Mouse (Mus musculus) spleen, postnatal 4 days (tissue): ENCODE measurements around the gene Notum.

ENCODE experiments used
- DNase-seq, 2 experiments: peaks; one replicate each; pipeline ENCODE4 v3.0.0; 2022; ENCODE audit warnings: low spot score in 2 of 2

Gene Notum

DNA sequence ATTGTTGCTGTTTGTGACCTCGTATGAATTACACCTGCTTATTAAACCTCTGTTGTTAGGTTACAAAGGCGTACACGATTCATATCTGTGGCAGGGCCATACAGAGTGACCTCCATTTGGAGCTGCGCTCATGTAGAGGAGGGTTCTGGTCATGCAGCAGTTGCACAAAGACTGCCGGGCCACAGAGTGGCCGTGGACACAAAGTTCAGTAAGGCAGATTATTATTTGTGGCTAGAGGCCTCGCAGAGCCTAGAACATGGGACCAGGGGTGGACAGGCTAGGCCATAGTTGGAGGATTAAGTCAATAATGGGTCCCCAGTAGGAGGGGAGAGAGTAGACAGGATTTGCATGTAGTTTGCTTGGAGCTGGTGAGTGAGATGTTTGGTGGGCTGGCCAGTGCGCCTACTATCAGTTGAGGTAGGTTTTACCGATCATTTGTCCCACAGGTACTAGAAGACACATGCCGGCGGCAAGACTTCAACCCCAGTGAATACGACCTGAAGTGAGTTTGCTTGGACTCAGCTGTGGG is 12.7 kb upstream of the Notum start:
- DNase-seq: no peak

DNA sequence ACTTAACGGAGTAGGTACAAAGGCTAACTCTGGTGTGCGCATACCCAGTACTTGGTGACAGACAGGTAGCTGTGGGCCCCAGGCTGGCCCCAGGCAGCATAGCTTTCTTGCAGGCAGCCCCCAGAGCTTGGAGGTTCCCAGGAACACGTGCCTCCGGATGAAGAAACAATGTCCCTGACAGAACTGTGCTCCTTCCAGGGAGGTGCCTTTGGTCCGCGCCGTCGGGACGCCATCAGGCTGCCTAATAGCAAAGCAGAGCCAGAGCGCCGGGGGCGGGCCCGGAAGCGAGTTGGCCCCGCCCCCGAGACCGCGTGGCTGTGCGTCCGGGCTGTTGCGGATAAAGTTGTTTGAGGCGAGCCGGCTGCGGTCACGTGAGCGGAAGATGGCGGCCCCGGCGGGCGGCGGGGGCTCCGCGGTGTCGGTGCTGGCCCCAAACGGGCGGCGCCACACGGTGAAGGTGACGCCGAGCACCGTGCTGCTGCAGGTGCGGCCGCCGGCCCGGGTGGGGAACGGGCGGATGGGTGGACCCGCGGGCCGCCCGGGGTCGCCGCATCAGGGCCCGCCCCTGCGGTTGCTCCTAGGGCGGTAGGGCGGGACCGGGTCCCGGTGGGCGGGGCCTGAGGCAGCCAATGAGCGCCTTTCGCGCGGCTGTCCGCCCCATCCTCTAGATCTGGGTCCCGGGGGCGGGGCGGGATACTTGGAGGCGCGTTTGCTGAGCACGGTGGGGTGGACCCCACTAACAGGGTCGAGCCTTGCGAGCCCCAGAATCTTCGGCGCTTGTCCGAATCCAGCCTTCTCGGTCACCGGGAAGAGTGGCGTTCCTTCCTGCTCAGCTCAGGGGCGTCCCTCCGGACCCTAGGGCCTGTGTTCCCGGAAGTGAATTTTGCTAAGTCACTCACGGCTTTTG is 12.0 kb upstream of the Notum start, which contains the start of gene Aspscr1:
Gene Aspscr1, plus strand, starts transcription at position 287 of the 907 bp plus-strand sequence.
- peak; percentile 97 to 98 for DNase-seq

DNA sequence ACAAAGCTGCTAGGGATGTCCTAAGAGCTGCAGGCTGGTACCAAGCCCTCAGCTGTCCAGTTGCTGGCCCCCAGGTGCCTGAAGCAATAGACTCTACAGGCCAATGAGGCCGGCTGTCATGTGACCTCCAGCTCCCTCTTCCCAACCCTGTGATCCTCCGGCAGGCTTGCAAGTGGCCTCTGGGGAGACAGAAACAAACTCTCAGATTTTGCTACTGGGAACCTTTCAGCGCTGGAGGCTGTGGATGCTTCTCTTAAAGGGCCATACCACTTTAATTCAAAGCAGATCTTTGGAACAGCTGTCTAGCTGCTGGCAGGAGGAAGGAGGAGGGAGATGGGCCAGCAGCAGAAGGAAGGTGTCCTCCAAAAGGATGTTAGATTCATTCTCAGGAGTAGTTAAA is 5.6 kb upstream of the Notum start:
- no peak for DNase-seq

DNA sequence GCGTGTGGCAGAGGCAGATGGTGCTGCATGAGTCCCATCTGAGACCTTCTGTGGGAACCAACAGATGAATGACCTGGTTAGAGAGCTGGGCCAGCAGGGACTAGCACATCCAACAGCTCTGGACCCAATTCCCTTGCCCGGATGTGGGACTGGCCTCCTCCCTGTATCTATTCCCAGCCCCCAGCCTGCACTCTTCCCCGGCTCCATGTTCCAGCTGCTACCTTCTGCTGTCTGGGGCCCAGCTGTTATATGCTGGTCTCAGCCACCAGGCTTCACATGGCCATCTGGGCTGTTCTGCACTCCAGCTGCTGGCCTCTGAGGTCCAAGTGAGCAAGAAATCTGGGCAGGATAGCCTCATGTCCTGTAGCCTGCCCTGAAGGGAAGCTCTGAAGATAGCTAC is 4.4 kb upstream of the Notum start:
- DNase-seq: no peak

DNA sequence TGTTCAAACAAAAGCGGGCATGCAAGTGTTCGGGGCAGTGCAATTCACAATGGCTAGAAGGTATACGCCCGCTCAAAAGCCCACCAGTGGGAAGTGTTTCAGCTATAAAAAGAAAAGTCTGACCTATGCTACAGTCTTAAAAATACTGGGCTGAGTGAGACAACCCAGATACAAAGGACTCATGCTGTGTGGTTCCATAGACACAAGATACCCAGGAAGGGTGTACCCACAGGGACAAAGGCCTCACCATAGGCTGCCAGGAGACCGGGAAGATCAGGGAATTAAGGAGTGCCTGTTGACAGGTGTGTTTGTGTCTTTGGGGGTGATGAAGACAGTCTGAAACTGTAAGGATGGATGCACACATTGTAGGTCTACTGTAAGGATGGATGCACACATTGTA is 2.7 kb upstream of the Notum start:
- no peak for DNase-seq

DNA sequence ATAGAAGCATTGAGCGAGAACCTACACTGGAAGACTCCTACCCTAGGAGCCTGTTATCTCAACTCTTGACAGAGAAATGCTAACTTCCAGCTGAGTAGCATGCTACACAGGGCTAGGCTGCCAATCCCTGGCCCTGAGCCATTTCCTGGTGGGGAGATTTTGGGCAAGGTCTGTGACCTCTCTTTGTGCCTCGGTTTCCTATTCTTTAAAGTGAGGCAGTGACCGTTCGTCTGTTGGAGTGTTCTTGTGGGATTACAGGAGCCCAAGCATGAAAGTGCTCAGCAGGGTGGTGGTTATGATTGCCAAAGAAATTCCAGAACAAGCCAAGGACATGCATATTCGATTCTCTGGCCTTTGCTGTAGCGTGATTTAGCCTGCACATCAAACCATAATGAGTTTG is 1.8 kb upstream of the Notum start:
- no peak for DNase-seq

DNA sequence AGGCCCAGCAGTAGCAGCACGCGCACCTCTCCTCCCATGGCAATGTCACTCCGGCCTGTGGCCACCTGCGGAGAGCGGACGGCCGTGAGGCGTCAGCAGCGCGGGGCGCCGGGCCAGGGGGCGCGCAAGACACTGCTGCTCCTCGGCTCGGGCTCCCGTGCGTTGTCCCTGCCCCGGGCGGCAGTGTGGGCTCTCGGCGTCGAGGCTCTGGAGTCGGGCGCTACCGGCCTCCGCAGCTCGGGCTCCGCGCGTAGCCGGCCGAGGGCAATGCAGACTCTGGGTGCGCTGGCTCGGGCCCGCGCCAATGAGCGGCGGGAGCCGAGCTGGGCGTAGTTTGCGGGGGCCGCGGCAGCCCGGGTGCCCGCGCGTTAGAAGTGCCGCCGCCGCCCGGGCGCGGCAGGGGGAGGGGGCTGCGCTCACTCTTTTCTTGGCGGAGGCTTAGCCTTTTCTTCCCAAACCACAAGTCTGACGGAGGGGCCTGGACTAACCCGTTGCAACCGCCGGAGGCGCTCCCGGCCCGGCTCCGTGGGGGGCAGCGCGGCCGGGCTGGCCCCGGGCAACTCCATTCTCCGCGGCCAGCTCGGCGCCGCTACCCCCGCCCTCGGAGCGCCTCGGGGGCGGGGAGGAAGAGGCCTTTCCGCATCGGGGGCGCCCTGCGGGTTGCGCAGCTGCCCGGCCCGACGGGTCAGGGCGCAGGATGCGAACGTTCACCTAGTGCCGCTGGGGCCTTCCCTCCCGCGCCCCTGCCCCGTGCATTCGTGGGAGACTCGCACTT is 487 bp downstream of the Notum start:
- no peak for DNase-seq

DNA sequence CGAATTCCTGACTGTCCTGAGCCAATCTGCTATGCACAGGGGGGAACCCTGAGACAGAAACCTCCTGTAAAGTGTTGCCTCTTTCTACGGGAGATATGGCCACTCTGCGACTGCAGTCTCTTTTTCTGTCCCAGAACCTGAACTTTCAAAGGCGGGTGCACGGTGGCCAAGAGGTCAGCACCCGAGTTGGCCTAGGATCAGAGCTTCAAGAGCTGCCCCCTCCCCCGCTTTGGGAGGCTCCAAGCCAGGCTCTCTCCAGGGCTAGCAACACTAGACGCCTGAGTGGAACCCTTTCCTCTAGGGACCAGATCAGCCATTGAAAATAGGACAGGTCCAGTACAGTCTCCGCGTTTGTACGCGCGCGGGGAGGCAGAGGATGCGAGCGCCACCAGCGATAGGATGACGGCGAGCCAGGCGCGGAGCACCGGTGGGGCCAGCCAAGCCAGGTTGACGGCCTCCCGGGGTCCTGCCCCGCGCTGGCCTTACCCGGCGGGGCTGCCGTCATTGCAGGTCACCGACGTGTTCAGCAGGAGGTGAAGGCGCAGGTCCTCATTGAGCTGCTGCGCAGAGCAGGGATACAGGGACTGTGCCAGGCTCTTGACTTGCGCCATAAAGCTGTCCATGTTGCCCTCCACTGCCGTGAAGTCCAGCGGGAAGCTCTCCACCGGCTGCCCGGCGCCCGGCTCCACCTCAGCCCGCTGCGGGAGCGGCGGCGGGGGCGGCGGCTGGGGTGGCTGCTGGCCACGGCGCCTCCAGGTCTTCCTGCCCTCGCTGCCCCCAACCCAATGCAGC is 1.3 kb downstream of the Notum start:
- DNase-seq: no peak

DNA sequence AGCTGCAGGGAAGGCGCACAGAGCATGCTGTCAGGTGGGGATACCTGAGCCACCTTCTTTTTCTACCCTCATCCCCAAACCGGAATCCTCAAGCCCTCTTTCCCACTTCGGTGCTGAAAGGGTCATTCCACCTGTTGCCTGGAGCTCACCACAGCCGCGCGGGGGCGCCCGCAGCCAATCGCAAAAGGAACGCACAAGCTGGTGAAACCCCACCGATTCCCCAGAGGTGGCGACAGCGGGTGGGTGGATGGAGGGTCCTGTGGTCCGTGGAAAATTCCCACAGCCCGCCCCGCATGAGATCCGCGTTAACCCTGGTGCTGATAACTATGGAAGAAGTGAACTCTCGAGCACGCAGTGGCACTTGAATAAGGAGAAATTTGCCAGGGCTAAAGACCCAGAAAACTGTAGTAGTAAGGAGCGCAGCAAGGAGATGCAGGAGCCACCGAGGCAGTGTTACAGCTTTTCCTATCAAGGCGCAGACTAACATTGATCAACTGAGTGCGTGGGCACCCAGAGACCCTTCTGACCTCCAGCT is 2.0 kb downstream of the Notum start:
- DNase-seq: peak; percentile 74 to 91

DNA sequence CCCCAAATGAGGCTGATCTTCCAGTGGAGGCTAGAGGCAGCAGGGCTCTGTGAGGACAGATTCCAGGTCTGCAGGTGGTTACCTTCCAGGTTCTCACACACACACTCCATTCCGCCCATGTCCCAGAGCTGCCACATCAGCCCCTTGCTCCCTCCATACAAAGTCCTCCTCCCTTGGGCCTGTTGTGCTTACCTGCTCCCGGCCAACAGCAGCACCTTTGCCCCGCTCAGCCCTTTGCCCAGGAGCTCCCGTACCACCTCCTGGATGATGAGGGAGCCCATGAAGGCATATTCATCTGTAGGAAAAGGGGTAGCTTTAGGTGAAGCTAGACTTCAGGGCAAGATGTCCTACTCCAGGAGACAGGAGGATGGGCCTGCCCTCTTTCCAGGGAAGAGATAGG is 3.7 kb downstream of the Notum start:
- DNase-seq: no peak

DNA sequence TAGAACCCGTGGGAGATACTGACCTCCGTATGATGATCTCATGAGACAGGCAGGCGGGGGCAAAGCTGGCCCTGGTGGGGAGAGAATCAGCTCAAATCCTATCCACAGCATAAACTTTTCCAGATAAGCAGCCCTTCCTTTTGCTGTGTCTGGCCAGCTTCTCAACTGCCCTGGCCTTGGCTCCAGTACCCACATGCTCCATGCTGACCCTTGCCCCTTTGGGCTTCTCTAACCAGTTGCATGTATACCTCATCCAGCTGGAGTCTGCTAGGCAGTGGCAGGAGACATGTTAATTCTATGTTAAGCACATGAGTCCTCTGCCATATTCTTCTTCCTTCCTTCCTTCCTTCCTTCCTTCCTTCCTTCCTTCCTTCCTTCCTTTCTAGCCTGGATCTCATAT is 6.2 kb downstream of the Notum start:
- no peak for DNase-seq

DNA sequence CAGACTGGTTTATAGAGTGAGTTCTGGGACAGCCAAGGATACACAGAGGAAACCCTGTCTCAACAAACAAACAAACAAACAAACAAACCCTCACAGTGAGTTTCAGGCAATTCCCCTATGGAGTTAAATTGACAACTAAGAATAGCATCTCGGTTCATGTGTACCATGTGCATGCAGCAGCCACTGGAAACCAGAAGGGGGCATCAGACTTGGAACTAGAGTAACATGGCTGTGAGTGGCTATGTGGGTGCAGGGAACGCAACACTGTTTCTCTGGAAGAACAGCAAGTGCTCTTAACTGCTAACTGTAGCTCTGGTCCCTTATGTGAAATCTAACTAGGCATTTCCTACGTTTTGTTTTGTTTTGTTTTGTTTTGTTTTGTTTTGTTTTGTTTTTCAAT is 9.1 kb downstream of the Notum start:
- DNase-seq: no peak

DNA sequence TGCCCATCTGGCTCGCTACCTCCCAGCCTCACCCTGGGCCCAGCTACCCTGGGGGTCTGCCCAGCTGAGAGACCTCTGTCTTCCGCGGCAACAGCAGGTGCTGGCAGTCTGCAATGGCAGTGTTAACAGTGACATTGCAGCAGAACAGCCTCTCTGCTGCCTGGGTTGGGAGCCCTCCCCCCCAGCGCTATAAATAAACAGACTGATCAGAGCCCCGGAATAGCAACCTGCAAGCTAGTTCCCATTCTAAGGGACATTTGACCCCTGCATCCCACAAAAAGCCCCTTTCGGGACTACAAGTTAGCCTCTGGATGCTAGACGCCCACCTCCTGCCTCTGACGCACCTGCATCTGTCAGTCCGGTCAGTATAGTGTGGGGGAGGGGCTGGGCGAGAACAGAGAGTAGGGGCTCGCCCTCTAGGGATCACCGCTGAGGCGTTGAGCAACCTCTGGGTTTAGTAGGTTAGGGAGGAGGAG is 12.9 kb downstream of the Notum start, which contains the start of gene Myadml2:
Gene Myadml2, minus strand, starts transcription at position 158 of the 476 bp plus-strand sequence.
- DNase-seq: no peak

DNA sequence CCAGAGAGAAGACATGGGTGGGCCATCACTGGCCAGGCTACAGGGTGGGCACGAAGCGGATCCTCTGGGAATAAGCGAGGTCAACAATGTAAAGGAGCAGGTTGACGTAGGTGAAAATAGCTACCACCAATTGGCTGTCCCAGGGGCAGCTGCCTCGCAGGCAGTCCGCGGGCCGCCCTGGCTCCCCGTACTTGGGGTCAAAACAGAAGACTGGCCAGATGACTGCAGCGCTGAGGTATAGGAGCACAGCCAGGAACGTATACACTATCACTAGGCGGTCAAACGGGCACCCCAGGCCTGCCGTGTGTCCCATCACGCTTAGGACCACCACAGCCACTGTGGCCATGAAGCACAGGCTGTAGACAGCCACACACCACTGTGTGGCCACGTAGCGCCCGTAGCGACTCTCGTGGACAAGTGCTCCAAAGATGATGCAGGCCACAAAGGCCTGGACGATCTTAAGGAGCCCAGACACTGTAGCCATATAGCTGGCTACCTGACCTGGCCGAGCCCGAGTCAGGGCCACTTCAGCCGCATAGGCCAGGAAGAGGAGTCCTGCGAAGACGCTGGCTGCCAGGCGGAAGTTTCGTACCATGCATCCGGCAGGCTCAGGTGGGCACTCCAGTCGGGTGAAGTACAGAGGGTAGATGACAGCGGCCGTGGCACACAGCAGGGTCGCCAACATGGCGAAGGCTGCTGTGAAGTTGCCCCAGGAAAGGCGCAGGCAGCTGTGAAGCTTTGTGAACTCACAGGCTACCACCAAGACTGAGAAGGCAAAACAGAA is 13.7 kb downstream of the Notum start:
- DNase-seq: peak in 1 of 2 experiments; percentile 64

DNA sequence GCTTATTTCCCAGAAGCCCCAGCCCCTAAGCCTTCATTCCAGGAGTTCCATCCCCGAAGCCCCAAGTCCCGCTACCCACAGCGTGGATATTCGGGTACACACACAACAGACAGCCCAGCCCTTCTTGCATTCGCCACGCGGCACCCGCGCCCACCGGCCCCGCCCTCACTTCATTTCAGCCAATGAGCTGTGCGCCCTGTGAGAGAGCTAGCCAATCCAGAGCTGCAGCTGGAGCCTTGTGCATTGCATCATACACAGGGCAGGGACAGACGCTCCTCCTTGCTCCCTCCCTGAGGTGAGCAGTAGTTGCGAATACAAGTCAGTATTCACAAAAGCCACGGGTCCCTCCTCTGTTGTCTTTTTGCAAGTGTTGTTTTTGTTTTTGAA is 17.4 kb downstream of the Notum start, which contains the start of gene Pycr1:
Gene Pycr1, minus strand, starts transcription at position 169 of the 387 bp plus-strand sequence.
- peak; percentile 93 to 96 for DNase-seq

DNA sequence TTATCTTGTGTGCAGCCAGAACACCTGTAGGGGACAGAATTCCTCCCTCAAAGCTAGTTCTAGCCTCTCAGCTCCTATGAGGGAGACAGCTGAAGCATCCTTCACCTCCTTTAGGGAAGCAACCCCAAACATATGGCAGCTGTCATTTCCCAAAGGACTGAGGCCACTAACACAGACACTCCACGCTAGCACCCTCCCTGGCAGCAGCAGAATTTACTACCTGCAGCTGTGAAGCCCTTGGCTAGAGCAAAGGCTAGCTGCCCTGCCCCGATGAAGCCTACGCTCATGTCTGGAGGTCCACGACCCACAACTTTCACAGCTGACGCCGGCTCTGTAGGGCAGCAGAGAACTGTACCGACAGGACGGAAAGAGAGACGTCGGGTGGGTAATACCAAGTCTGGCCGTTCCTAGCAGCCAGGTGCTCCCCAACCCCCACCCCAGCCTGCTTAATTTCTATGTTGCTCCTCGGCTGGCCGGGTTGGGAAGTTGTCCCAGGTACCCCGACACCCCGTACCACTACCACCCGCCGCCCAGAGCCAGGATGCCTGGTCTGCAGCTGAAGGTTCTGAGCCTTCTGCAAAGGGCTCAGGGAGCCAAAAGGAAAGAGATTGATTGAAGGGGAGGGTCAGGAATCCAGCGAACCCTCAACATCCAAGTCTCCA is 17.9 kb downstream of the Notum start:
- no peak for DNase-seq

DNA sequence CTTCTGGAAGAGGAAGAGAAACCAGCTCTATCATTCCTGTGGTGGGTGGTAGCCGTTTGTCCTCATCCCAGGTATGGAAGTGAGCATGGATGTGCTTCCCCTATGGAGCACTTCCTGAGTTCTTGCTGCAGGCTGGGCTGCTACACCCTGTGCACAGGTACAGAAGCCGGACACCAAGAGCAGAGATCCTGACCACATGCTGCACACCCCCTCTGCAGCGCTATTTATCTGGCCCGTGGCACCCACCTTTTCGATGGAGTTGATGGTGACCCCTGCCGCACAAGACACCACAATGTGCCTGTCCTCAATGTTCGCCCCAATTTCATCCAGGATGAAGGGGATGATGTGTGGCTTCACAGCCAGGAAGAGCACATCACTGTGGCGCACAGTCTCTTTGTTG is 19.1 kb downstream of the Notum start:
- no peak for DNase-seq

DNA sequence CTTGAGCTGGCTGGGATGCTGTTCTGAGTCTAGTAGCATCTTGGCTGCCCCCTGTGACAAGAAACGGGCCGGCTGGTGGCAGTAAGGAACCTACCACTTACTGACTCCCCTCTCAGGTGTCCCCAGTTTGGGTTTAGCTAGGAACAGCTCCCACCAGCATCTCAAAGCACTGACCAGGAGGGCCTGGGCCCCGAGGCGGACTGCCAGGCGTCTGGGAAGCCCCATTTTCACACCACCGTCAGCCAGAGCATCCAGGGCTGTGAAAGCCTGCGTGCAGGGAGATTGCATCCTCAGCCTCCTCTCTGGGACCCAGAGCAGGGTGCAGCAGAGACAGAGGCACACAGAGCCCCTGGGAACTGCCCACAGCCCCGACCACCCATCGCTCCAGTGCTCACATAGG is 19.7 kb downstream of the Notum start:
- peak in 1 of 2 experiments; percentile 59 for DNase-seq

DNA sequence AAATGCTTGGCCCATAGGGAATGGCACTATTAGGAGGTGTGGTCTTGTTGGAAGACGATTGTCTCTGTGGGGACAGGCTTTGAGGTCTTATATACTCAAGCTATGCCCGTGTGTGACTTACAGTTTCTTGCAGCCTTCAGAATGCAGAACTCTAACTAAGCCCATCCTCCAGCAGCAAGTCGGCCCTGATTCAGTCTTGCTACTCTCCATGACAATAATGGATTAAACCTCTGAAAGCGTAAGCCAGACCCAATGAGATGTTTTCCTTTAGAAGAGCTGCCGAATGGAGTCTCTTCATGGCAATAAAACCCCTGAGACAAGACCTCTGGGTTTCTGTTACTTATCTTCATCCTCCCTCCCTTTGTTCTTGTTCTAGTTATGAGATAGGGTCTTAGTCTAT is 26.2 kb downstream of the Notum start:
- DNase-seq: no peak
